Mouse (Mus musculus) layer of hippocampus, postnatal 25 days (tissue): ENCODE data around the gene Spred3. TPM values are rescaled to one million over a fixed set of nuclear protein-coding genes. Genes with fewer than 3 reads are reported as not detected.

Experiments
- DNase-seq, 2 experiments: peaks; one replicate each; pipeline ENCODE4 v3.0.0; 2022; ENCODE audit warnings: mixed read lengths in 2 of 2, low spot score in 1 of 2; ENCODE audit errors: extremely low spot score in 1 of 2
- total RNA-seq, 2 experiments: library from RNA; stranded (reverse); gene quantifications; 2 replicates each; pipeline ENCODE4 v1.2.3; 2021

Gene Spred3
- total RNA-seq, 2 experiments from 2014 or later: 38.8 to 55.5 TPM

DNA sequence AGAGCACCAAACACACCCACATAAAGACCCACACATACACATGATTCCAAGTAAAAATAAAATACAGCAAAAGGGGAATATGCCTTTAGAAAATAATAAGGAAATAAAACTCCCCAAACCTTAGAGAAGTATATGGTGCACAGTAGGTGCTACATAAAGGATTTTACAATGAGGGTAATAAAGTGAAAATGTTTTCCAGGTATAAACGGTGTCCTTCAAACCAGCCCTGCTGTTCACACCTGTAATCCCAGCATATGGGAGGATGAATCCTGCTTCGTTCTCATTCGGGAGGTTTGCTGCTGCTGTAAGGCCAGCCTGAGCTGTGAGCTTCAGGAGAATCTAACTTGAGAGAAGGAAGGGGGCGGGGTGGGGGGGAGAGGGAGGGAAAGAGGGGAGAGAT is 36.0 kb downstream of the Spred3 start:
- DNase-seq: no peak

DNA sequence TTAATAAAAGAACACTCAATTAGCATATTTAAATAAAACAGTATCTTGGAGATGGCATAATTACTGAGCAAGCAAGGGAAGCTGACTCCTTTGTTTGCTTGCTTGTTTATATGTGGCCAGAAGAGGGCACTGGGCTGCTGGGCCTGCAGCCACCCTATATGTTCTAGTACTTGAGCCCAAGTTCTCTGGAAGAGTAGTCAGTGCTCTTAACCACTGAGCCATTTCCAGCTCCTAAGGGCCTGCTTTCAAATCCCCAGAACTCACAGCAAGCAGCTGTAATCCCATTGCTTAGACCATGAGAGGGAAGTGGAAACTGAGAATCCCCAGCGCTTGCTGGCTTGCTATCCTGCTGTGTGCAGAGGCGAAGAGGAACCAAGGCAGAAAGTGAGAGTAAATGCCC is 41.5 kb downstream of the Spred3 start:
- no peak for DNase-seq

DNA sequence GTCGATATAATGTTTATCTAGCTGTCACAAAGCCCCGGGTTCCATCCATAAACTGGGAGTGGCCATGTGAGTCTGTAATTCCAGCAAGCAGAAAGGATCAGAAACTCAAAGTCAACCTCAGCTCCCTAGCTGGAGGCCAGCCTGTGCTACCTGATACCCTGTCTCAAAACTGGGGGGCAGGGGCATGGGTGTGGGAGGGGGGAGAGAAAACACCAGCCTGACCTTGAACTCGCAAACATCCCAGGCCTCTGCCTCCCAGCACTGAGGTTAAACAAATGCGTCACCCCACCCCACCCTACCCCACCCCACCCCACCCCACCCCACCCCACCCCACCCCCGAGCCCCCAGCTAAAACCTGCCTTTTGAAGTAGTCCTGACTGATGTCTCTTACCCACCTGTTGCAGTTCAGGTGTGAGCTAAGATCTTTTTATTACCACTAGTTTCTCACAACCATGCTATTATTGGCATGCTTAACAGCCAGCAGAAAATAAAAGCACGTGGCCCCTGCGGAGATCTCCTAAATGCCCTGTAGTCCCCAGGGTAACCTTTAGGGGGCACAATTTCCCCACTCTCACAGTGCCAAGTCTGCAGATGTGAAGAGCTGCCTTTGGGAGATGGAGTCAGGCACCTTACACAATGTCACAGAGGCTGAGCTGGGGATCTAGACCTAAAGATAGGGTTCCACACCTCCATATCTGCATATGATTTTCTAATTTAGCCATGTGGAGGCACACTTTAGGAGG is 43.9 kb downstream of the Spred3 start:
- DNase-seq: peak in 1 of 2 experiments; percentile 59

DNA sequence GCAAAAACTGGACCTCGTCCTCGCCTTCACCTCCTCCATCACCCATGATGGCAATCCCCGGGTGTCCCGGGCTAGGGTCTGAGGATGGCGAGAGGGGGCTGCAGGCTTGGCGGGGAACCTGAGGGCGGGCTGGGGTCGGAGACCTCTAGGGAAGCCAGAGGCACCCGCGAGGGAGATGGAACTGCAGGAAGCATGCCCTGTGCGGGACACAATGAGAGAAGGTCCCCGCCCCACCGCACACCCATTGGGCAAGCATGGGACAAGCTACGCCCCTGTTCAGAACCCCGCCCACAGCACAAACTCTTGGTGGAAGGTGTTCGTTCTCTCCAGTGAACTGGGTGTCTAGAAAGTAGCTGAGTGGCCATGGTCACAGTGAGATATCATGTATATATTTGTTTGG is 45.2 kb downstream of the Spred3 start, which contains the start of gene Ryr1:
Gene Ryr1, minus strand, starts transcription at position 210 of the 400 bp plus-strand sequence.
- DNase-seq: no peak

DNA sequence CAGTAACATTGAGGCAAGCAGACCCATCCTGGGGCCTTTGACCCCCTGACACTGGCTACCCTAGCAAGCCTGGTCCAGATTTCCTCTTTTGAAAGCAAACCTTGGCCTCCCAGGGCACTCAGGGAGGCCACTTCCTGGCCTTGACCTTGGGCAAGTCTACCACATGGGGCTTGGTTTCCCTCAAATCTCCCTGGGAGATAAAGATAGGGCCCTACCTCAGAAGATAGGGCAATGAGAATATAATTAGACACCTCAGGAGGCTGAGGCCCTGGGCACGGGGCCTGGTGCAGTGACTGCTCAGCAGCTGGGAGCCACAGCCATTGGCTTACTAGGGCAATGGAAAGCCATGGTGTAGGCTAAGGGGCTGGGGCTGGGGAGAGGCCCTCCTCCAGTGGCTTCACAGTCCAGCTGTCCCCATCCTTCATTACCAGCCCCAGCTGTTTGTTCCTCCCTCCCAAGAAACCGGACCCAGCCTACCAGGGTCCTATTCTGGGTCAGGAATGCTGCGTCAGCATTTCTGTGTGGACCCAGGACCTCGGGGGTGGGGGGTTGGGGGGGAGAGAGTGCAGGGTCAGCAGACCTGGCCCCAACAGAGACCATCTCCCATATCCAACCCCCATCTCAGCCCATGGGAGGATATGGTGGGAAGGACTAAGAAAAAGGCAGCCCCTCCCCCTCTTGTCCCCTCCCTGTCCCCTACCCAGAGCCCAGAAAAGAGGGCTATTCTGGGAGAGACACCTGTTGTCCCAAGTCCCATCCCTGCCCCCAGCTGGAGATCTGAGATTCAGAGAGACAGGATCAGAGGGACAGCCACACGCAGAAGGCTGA is 46.5 kb downstream of the Spred3 start:
- DNase-seq: no peak

DNA sequence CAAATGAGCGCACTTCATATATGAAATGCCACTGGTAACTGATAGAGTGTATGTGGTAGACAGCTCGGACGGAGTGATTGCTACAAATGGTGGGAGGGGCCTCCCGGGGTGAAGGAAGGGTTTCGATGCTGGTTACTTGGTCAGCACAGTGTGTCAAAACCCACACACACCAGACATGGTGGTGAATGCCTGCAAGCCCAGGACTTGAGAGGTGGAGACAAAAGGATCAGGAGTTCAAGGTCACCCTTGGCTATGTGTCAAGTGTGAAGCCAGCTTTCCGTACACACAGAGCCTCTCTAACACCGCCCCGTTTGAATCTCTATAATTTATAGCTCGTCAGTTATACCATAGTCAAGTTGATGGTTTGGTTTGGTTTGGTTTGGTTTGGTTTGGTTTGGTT is 47.4 kb downstream of the Spred3 start:
- no peak for DNase-seq

DNA sequence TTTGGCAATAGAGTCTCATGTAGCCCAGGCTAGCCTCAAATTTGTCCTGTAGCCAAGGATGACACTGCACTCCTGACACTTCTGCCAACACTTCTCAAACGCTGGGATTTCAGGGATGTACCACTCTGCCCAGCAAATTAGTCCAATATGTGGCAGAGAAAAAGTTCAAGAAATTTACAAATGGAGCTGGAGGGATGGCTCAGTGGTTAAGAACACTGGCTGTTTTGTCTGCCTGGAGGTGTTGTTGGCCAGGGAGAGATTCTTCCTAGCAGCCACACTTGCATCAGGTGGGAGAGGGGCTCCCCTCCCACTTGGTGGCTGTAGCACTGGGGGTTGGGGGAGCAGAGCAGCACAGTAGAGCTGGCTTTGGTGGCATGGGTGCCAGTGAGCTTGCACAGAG is 50.7 kb downstream of the Spred3 start:
- DNase-seq: no peak

DNA sequence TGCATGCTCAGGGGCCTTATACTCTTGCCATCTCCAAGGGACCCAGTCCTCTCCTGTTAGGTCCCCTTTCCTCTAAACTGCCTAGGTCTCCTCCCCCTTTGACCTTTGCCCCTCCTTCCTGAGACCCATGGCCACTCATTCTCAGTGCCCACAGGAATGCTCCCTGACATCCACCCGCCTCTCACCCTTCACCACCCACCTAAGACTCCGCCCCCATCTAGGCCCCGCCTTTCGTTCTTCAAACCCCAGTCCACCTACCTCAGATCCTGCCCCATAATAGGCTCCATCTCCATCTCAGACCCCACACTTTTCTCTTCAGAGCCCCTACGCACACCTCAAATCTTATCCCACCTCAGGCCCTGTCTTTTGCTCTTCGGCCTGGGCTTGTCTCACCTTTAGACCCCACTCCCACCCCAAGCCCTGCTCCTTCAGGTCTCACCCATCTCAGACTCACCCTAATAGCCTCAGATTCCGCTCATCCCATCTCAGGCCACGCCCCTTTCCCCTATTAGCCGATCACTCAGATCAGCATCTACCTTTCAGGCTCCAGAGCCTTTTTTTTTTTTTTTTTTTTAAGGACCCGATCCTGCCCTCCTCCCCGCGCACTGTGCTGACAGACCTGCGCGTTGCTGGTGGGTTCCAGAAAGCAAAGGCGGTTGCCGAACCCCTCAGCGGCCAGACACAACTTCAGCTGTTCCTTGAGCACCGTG is 51.9 kb downstream of the Spred3 start:
- no peak for DNase-seq

DNA sequence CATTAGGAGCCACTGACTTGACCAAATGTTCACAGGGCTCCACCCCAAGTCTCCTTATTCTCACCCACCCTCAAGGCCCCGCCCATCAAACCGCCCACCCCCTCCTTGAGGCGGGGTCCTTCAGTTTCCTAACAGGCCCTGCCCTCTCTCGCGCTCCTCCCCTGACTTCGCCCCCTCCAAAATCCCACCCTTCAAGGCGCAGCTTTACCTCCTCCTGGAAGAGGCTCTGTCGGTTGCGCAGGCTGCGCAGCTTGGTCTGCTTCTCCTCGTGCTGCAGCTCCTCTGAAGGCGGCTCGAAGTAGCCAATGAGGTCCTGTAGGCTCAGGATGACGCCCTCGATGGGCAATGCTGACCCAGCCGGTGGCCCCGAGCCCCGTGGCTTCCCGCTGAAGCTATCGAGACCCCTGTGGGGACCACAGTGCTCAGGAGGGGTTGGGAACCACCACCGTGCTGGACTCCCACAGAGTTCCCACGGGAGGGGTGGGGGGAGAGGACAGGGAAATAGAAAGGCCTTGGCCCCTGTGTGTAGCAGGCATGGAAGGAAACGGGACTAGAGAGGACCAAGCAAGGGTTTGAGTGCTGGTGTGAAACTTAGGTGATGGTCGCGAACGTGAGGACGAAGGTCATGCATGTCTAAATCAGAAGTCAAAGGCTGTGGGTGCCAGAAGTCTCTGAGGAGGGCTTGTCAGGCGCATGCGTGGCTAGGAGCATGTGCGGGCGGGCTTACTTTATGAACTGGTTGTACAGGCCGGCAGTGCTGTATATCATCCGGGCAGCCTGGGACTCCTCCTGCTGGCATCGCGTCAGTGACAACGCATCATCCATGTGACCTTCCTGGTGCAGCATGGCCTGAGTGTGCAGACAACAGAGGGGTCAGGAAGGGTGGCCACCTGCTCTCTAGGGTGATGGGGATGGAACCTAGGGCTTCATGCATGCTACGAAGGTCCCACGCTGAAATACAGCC is 60.9 kb downstream of the Spred3 start:
- peak; percentile 11 to 19 for DNase-seq

Other genes starting within 250 kb of the Spred3 start
- 100 to 1,000 TPM; 124 to 129 TPM for gene Actn4, start 208.1 kb downstream of the Spred3 start, total RNA-seq
- gene Eif3k, start 188.5 kb downstream of the Spred3 start, total RNA-seq: 100 to 1,000 TPM; 179 to 185 TPM
- 1 to 10 TPM; 2.1 to 2.4 TPM for gene Map4k1, start 188.4 kb downstream of the Spred3 start, total RNA-seq
- gene Ryr1, start 45.2 kb downstream of the Spred3 start, total RNA-seq: 10 to 100 TPM; 12.0 to 15.1 TPM
- under 1 TPM; 0.66 to 0.80 TPM for gene Rasgrp4, start 35.6 kb downstream of the Spred3 start, total RNA-seq
- 10 to 100 TPM; 28.9 to 30.8 TPM for gene Fam98c, start 14.2 kb downstream of the Spred3 start, total RNA-seq
- gene Ggn, start 201 bp downstream of the Spred3 start, total RNA-seq: 1 to 10 TPM in 1 of 2 experiments, under 1 TPM in 1; 0.86 to 1.2 TPM
- gene Psmd8, start 10.3 kb upstream of the Spred3 start, total RNA-seq: 100 to 1,000 TPM; 136 to 143 TPM
- gene Catsperg1, start 43.6 kb upstream of the Spred3 start, total RNA-seq: 1 to 10 TPM; 1.2 to 1.9 TPM
- gene Kcnk6, start 62.1 kb upstream of the Spred3 start, total RNA-seq: 1 to 10 TPM; 2.0 to 2.3 TPM
- 10 to 100 TPM; 43.7 to 50.2 TPM for gene Yif1b, start 67.9 kb upstream of the Spred3 start, total RNA-seq
- under 1 TPM in 1 of 2 experiments, not detected in 1; 0.37 TPM for gene 2200002D01Rik, start 78.1 kb upstream of the Spred3 start, total RNA-seq
- gene Spint2, start 111.5 kb upstream of the Spred3 start, total RNA-seq: 10 to 100 TPM; 17.6 to 19.2 TPM
- 10 to 100 TPM; 28.5 to 30.7 TPM for gene Ppp1r14a, start 118.9 kb upstream of the Spred3 start, total RNA-seq
- gene Dpf1, start 133.5 kb upstream of the Spred3 start, total RNA-seq: 100 to 1,000 TPM; 100 to 111 TPM